Mouse (Mus musculus) midbrain, embryonic 14.5 days (tissue): ENCODE measurements at regions not wholly inside any gene's neighbourhood (a gene's known extent, or its start where the extent isn't known, plus 50 kb on each side); places are given as distances from the start of the nearest gene placed in this dataset.

Experiments used
- ATAC-seq: fragments of 200-750 bp; cut with Nextera tagmentation; 2 replicates; pipeline ENCODE4 v1.8.0; 2017; ENCODE audit warnings: moderate number of reproducible peaks, moderate library complexity; ENCODE audit not compliant: low FRiP score, low TSS enrichment
- DNase-seq: peaks from one replicate; pipeline ENCODE4 v3.0.0-alpha.2; 2015
- H3K27ac ChIP-seq: fragments of 300-500 bp; sonication (generic); replicated peaks from 2 replicates; pipeline ENCODE4 v1.5.1; 2014; ENCODE audit warnings: mild to moderate bottlenecking, low read depth, low read length, moderate library complexity
- H3K27me3 ChIP-seq: fragments of 300-500 bp; sonication (generic); 2 replicates; pipeline ENCODE4 v1.6.1; 2014; ENCODE audit warnings: low read length, control low read depth, mixed read lengths; ENCODE audit not compliant: control insufficient read depth, insufficient read depth
- H3K36me3 ChIP-seq: fragments of 300-500 bp; sonication (generic); 2 replicates; pipeline ENCODE4 v1.6.1; 2014; ENCODE audit warnings: low read length, control low read depth; ENCODE audit not compliant: control insufficient read depth, insufficient read depth
- H3K4me1 ChIP-seq: fragments of 300-500 bp; sonication (generic); 2 replicates; pipeline ENCODE4 v1.6.1; 2014; ENCODE audit warnings: mild to moderate bottlenecking, antibody characterized with exemption, low read length, control low read depth; ENCODE audit not compliant: control insufficient read depth, insufficient read depth
- H3K4me2 ChIP-seq: fragments of 300-500 bp; sonication (generic); 2 replicates; pipeline ENCODE4 v1.6.1; 2014; ENCODE audit warnings: mild to moderate bottlenecking, low read length, moderate library complexity
- H3K4me3 ChIP-seq: fragments of 300-500 bp; sonication (generic); replicated peaks from 2 replicates; pipeline ENCODE4 v1.5.1; 2014; ENCODE audit warnings: low read depth, low read length
- H3K9ac ChIP-seq: fragments of 300-500 bp; sonication (generic); replicated peaks from 2 replicates; pipeline ENCODE4 v1.6.1; 2014; ENCODE audit warnings: mild to moderate bottlenecking, low read length, moderate library complexity
- H3K9me3 ChIP-seq: fragments of 300-500 bp; sonication (generic); 2 replicates; pipeline ENCODE4 v1.6.1; 2016; ENCODE audit warnings: low read length, control low read depth, mixed read lengths; ENCODE audit not compliant: control insufficient read depth
- WGBS: fragments of 180-500 bp; shearing (Covaris S2); extraction: QIAGEN DNeasy Blood & Tissue Kit; methylation state at CpG from one replicate; pipeline ENCODE4 v1.1.7; 2014; 5-methylcytosine and 5-hydroxymethylcytosine counted together

- DNase-seq (no peak), ATAC-seq (no peak)
- no peak overlapping the region for H3K4me3 ChIP-seq
- H3K4me2 ChIP-seq: no peak overlapping the region
- WGBS: 68% methylated on average over 11 of the region's 11 CpGs
- H3K9ac ChIP-seq: no peak overlapping the region
- no peak overlapping the region for H3K27ac ChIP-seq
- H3K36me3 ChIP-seq: no peaks in the 10 kb centered on the region
- no peaks in the 10 kb centered on the region for H3K9me3 ChIP-seq
- H3K27me3 ChIP-seq: peaks cover 10% of the 10 kb centered on the region; the same call in 1 of the 2 replicates
- H3K4me1 ChIP-seq: peaks cover 6% of the 10 kb centered on the region; the same call in 1 of the 2 replicates
Measured at GRCm38 (mm10) chr2:75607010-75607915, 51.8 kb upstream of the Hnrnpa3 start.

GRCm38 (mm10) chr2:75607958-75608357 is 51.1 kb upstream of the Hnrnpa3 start:
- H3K27me3 ChIP-seq: peaks cover 10% of the 10 kb centered on the region; the same call in 1 of the 2 replicates
- H3K9me3 ChIP-seq: no peaks in the 10 kb centered on the region
- no peak overlapping the region for H3K27ac ChIP-seq
- H3K4me1 ChIP-seq: peaks cover 6% of the 10 kb centered on the region; the same call in 1 of the 2 replicates
- DNase-seq (no peak), ATAC-seq (no peak)
- H3K9ac ChIP-seq: no peak overlapping the region
- 79% methylated on average over 10 of the region's 10 CpGs for WGBS
- H3K4me2 ChIP-seq: no peak overlapping the region
- no peaks in the 10 kb centered on the region for H3K36me3 ChIP-seq
- no peak overlapping the region for H3K4me3 ChIP-seq

GRCm38 (mm10) chr2:75608482-75608881 is 50.6 kb upstream of the Hnrnpa3 start:
- no peak for DNase-seq
- H3K4me3 ChIP-seq: no peak overlapping the region
- H3K4me2 ChIP-seq: no peak overlapping the region
- ATAC-seq: no peak
- peaks cover 3% of the 10 kb centered on the region; the same call in 1 of the 2 replicates for H3K4me1 ChIP-seq
- no peak overlapping the region for H3K9ac ChIP-seq
- H3K36me3 ChIP-seq: no peaks in the 10 kb centered on the region
- no peak overlapping the region for H3K27ac ChIP-seq
- no peaks in the 10 kb centered on the region for H3K9me3 ChIP-seq
- 57% methylated on average over 15 of the region's 15 CpGs for WGBS
- peaks cover 10% of the 10 kb centered on the region; the same call in 1 of the 2 replicates for H3K27me3 ChIP-seq

- Histone ChIP-seq H3K27me3 (peaks cover 10% of the 10 kb centered on the region; the same call in 1 of the 2 replicates), H3K4me2 (peak overlapping the region; percentile 49), H3K4me3 (peak overlapping the region; percentile 9; the same call in 1 of the 2 replicates), H3K36me3 (no peaks in the 10 kb centered on the region), H3K27ac (no peak overlapping the region), H3K9ac (no peak overlapping the region), H3K4me1 (no peaks in the 10 kb centered on the region), H3K9me3 (no peaks in the 10 kb centered on the region)
- DNase-seq (peak; percentile 68), ATAC-seq (no peak)
- 15% methylated on average over 27 of the region's 27 CpGs for WGBS
Measured at GRCm38 (mm10) chr2:75609150-75609946, 49.7 kb upstream of the Hnrnpa3 start.
